Mouse (Mus musculus) ZHBTc4 (cell line): ENCODE measurements at regions not wholly inside any gene's neighbourhood (a gene's known extent, or its start where the extent isn't known, plus 50 kb on each side); places are given as distances from the start of the nearest gene placed in this dataset.
"Not testable (repeated sequence)": the region's sequence is repeated elsewhere in the genome, so short reads cannot be mapped to it uniquely, and the experiment has no call there.

Source experiments
- DNase-seq: peaks from one replicate; pipeline ENCODE4 v3.0.0-alpha.2; 2011; ENCODE audit warnings: low read depth, low spot score

DNA sequence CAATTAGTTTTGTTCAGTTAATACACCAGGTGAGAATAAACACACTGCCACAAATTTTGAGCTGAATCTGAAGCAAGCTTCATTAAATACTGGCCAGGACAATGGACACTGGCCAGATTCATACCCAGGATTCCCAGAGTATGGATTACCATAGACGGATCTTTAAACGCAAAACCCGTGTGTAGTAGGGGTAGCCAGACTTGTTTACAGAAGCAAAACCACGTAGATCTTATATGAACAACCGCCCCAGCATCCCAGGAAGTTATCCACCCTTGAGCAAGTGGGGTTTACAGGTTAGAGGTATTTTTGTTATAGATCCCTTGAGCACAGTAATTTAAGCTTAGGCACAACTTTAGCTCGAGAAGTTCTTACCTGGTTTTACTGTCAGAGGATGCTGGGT lies 71.1 kb upstream of the Ezr start:
- no peak for DNase-seq

DNA sequence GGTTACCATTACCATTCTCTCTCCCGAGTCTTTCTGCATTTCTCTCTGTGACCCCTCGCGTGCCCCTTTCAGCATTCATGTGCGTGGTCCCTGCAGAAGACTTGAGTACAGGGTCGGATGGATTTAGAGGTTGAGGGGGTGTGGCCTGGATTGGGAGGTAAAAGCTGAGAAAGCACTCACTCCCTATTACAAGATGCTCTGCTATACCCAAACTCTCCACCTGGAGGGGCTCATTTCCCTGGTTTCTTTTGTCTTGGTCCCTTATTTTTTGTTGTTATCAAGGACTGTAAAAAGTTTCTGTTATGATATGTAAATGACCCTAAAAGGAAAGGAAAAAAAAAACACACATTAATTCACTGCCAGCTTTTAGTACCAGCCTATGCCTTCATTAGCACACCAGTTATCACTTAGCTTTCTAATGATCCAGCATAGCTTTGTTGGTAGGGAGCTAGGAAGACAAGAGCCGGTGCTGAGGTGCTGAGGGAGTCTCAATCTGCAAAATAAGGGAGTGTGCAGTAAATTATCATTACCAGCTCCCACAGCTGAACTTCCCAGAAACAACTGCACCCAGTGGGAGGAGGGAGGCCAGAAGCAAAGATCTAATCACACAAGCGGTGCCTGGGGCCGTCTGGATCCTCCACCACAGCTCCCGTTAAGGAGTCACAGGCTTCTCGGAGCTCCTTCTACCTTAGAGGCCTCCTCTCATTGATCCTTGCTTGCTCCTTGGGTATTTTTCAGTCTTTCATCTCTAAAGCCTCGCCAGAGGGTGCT lies 69.8 kb upstream of the Ezr start:
- DNase-seq = peak; percentile 39

DNA sequence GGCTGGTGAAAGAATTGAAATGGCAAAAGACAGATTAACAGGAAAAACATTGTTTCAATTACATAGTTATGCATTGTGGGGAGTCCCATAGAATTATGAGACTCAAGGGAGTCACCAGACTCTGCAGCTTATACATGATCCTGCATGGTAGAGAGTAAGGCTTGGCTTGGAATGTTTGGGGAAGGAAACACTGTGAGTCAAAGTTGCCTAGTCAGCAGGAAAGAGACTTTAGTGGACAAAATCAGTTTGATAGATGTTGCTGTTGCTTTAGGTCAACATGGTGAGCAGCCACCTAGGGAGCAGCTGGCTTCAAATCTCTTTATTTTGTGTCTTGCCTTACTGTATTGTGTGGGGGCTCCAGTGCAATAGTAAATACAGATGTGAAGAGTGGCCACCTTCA lies 67.9 kb upstream of the Ezr start:
- no peak for DNase-seq

DNA sequence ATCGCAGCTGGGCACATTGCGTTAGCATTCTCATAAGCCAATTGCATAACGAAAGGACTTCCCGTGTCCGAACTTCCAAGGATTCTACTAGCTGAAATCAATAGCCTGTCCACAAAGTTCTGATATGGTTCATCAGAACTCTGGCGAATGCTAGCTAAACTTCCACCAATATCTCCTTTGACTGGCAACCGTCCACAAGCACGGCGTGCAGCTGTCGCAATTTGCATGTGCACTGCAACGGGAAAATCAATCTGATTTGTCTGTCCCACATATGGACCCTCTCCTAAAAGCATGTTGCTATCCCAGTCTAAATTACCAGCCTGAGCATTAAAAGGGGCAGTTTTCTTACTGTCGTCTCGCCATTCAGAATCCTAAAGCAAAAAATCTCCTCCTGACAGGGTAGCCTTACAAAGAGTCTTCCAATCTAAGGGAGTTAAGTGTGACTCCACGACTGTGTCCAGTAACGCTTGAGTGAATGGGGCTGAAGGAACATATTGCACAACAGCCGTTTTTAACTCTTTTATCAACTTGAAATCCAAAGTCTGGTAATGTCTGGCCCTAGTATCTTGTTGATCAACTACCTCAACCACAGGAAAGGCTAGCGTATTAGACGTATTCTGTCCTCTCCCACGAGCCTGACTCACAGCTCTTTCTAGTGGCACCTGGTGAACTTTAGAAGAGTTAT lies 59.3 kb upstream of the Ezr start:
- DNase-seq = not testable (repeated sequence)

DNA sequence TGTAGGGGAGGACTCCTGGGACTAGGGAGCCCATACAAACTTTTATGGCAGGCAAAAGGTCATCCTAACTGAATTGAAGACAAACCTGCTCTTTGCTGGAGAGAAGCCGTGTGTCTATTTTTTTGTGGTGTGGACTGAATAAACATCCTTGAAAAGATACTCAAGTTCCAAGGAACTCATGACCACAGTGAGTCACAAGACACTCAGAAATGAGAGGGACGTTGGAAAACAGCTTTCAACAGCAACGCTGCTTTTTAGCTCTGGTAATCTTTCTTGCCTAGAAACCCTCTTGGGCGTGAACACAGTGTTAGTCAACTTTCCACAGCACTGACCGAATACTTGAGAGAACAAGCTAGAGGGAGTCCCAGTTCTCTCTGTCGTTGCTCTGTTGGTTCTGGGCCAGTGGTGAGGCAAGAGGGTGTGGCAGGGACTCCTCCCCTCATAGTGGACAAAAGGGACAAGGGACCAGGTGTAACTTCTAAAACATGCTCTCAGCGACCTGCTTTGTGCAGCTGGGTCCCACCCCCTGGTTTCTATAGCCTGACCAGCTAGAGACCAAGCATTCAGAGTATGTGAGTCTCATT lies 52.8 kb upstream of the Ezr start:
- peak; percentile 36 for DNase-seq
